Mouse (Mus musculus) intestine, embryonic 15.5 days (tissue): ENCODE results near the gene Mlh3. TPM values are rescaled to one million over a fixed set of nuclear protein-coding genes. Genes with fewer than 3 reads are reported as not detected.

Experiments
- ATAC-seq: fragments of 200-750 bp; cut with Nextera tagmentation; 2 replicates; pipeline ENCODE4 v1.8.0; 2017; ENCODE audit warnings: moderate TSS enrichment, moderate library complexity
- H3K27ac ChIP-seq: fragments of 300-500 bp; sonication (generic); 2 replicates; pipeline ENCODE4 v1.5.1; 2015; ENCODE audit warnings: mild to moderate bottlenecking, inconsistent platforms
- H3K27me3 ChIP-seq: fragments of 300-500 bp; sonication (generic); replicated peaks from 2 replicates; pipeline ENCODE4 v1.6.1; 2015; ENCODE audit warnings: inconsistent platforms
- H3K36me3 ChIP-seq: fragments of 300-500 bp; sonication (generic); 2 replicates; pipeline ENCODE4 v1.6.1; 2015; ENCODE audit warnings: inconsistent platforms
- H3K4me1 ChIP-seq: fragments of 300-500 bp; sonication (generic); replicated peaks from 2 replicates; pipeline ENCODE4 v1.6.1; 2015; ENCODE audit warnings: inconsistent platforms
- H3K4me2 ChIP-seq: fragments of 300-500 bp; sonication (generic); replicated peaks from 2 replicates; pipeline ENCODE4 v1.6.1; 2015; ENCODE audit warnings: mild to moderate bottlenecking, inconsistent platforms
- H3K4me3 ChIP-seq: fragments of 300-500 bp; sonication (generic); replicated peaks from 2 replicates; pipeline ENCODE4 v1.5.1; 2015; ENCODE audit warnings: inconsistent platforms
- H3K9ac ChIP-seq: fragments of 300-500 bp; sonication (generic); 2 replicates; pipeline ENCODE4 v1.6.1; 2015; ENCODE audit warnings: inconsistent platforms
- H3K9me3 ChIP-seq: fragments of 300-500 bp; sonication (generic); 2 replicates; pipeline ENCODE4 v1.6.1; 2016; ENCODE audit warnings: inconsistent platforms
- WGBS: fragments of 180-500 bp; shearing (Covaris S2); methylation state at CpG from one replicate; pipeline ENCODE4 v1.1.7; 2015; 5-methylcytosine and 5-hydroxymethylcytosine counted together
- polyA plus RNA-seq: library from polyadenylated mRNA; unstranded; fragments of >200 nt; fragmentation: Nextera tagmentation; extraction: Ambion mirVana; gene quantifications from 2 replicates; pipeline ENCODE4 v1.2.1, GENCODE M21; 2015

The Mlh3 gene
- polyA plus RNA-seq, 1 experiment from 2014 or later, result 6.9 TPM

DNA sequence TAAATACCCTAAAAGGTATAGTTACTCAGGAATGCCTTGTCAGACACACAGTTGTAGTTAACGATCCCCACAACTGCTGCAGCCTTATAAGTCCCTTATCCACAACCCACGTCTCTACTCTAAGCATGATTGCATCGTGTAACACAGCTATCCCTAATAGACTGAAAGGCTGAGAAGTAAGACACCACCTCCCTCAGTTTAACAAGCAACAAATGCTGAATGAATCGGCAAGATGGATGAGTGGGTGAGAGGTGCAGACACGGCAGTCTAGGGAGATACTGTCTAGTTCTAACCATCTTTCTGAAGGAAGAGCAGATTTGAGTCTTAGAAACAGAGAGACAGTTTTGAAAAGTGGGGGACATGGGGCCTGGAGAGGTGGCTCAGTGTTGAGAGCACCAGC, 7.2 kb downstream of the Mlh3 start:
- Histone ChIP-seq H3K9ac (no peak overlapping the region), H3K27ac (0 out of 2 replicates have a peak overlapping the region, but pooled peaks have one; percentile 13), H3K4me2 (no peak overlapping the region), H3K4me1 (0 out of 2 replicates have a peak, but pooled peaks cover 10% of the 10 kb centered on the region), H3K27me3 (no peaks in the 10 kb centered on the region), H3K36me3 (no peaks in the 10 kb centered on the region), H3K4me3 (no peak overlapping the region), H3K9me3 (no peaks in the 10 kb centered on the region)
- no peak for ATAC-seq
- WGBS, result 67% methylated on average over 5 of the region's 5 CpGs

DNA sequence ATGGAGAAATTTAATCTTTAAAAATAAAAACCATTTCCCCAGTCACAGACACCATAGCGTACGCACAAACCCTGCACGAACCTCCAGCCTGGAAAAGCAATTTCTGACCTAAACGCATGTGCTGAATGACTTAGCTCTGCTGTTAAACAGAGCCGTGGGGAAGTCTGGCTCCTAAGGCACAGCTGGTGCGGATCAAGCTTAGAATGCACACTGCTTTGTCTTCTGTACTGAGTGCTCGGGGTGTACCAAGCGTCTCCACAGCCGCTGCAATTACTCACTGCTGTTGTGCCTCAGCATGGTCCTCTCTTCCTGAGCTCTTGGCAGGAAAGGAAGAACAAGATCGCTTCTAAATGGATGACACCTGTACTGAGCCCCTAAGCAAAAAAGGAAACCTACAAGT, 7.9 kb downstream of the Mlh3 start:
- no peaks in the 10 kb centered on the region for H3K9me3 ChIP-seq
- H3K4me1 ChIP-seq, result 0 out of 2 replicates have a peak, but pooled peaks cover 10% of the 10 kb centered on the region
- H3K4me2 ChIP-seq, result no peak overlapping the region
- WGBS, result 37% methylated on average over 10 of the region's 10 CpGs
- H3K4me3 ChIP-seq, result no peak overlapping the region
- H3K9ac ChIP-seq, result no peak overlapping the region
- H3K27ac ChIP-seq, result no peak overlapping the region
- ATAC-seq, result peak; percentile 72
- no peaks in the 10 kb centered on the region for H3K36me3 ChIP-seq
- no peaks in the 10 kb centered on the region for H3K27me3 ChIP-seq

DNA sequence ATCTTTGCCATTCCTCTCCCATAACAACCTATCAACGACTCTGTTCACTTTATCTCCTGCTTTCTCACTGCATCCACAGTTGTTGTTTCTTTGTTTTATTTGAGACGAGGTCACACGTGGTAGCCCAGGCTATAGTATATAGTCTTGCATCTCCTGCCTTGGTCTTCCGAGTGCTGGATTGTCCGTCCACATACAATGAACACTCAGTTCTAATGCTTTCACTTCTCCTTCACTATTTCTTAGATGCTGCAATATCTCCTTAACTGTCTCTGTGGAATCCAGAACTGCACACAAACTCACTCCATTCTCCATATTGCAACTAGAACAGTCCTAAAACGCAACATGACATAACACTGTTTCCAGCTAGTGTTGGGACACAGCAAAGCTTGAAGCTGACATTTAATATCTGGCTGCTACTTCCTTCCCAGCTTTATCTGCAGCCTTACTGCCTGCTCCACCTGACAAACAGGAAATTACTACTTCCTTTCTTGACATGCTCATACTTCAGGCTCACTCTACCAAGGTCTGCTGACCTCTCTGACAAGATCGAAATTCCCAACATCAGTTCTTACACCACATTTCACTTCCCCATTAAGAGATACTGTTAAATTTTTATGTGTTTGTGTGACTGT, 13.3 kb downstream of the Mlh3 start:
- H3K27me3 ChIP-seq, result no peaks in the 10 kb centered on the region

DNA sequence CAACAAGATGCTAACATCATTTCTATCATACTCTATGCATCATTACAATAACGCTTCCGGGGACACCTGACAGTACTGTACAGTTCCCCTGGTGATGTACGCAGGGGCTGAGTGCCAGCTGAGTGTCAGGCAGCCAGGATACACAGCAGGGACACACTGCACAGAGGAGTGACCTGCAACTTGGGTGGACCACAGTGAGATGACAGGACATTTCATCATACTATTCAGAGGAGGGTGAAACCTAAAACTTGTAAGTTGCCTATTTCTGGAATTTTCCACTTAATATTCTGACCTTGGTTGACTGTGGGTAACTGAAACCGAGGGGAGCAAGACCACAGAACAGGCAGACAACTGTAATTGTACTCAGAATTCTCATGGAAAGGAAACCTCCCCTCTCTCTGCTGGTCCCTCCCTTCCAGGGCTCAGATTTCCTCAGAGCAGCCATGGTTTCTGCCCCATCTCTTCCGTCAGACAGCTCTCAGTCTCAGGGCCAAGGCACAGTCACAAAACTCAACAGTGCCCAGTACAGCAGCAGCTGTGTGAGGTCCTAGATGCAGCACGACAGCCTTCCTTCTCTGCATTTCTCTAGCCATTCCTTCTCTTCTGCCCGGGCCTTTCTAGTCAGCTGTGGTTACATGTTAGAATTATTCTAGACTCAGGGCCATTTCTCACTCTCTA, 14.2 kb downstream of the Mlh3 start:
- Histone ChIP-seq H3K27ac (no peak overlapping the region), H3K4me2 (no peak overlapping the region), H3K9me3 (no peaks in the 10 kb centered on the region), H3K9ac (no peak overlapping the region), H3K36me3 (peaks cover 3% of the 10 kb centered on the region; the same call in 1 of the 2 replicates), H3K27me3 (no peaks in the 10 kb centered on the region), H3K4me3 (no peak overlapping the region), H3K4me1 (no peaks in the 10 kb centered on the region)
- 61% methylated on average over 7 of the region's 7 CpGs for WGBS
- no peak for ATAC-seq

More for the DNA sequence above, 13.3 kb downstream of the Mlh3 start:
- H3K4me2 ChIP-seq, result no peak overlapping the region
- H3K9ac ChIP-seq, result no peak overlapping the region
- WGBS, result 73% methylated on average over 7 of the region's 7 CpGs
- no peak for ATAC-seq
- peak overlapping the region; percentile 34; the same call in 1 of the 2 replicates for H3K27ac ChIP-seq
- no peaks in the 10 kb centered on the region for H3K36me3 ChIP-seq
- no peaks in the 10 kb centered on the region for H3K4me1 ChIP-seq
- H3K9me3 ChIP-seq, result no peaks in the 10 kb centered on the region
- no peak overlapping the region for H3K4me3 ChIP-seq

DNA sequence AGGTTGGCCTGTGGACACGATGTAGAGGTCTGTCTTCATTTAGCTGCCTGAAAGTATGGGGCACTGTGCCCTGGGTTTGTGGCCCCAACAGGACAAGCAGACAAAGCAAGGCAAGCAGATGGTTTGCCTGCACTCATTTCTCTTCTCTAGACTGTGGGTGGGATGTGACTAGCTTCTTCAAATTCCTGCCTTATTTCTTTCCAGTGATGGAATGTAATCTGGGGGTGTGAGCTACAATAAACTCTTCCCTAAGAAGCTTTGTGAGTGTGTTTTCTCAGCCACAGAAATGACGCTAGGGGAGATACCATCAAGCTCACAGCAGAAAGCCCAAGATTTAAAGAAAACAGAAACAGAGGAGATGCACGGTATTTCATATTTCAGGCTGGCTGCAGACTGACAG, 18.3 kb downstream of the Mlh3 start:
- 70% methylated on average over 3 of the region's 3 CpGs for WGBS
- H3K9me3 ChIP-seq, result no peaks in the 10 kb centered on the region
- no peak overlapping the region for H3K4me3 ChIP-seq
- H3K9ac ChIP-seq, result no peak overlapping the region
- peaks cover 3% of the 10 kb centered on the region; the same call in 1 of the 2 replicates for H3K36me3 ChIP-seq
- H3K27ac ChIP-seq, result no peak overlapping the region
- no peaks in the 10 kb centered on the region for H3K27me3 ChIP-seq
- no peak for ATAC-seq
- H3K4me1 ChIP-seq, result no peaks in the 10 kb centered on the region
- H3K4me2 ChIP-seq, result no peak overlapping the region

DNA sequence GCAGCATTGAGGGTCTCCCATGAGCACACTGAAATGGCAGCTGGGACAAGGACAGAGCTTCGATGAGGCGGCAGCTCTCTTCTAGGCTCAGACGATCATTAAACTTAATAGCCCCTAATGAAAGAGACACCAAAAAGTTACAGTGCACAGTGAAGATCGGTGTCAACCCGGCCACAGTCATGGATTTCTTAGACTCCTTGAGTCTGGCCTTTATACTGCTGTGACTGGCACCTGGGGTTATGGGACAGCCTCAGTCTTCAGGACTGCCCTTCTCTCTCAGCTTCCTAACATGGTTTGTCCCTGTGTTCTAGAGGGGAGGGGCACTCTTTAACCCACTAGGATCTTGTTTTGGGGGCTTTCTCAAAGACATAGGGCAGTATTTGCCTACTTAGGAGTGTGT, 32.8 kb downstream of the Mlh3 start:
- no peak for ATAC-seq
- no peaks in the 10 kb centered on the region for H3K36me3 ChIP-seq
- H3K4me1 ChIP-seq, result no peaks in the 10 kb centered on the region
- H3K27ac ChIP-seq, result no peak overlapping the region
- no peak overlapping the region for H3K4me2 ChIP-seq
- no peak overlapping the region for H3K4me3 ChIP-seq
- H3K9ac ChIP-seq, result no peak overlapping the region
- no peaks in the 10 kb centered on the region for H3K27me3 ChIP-seq
- no peaks in the 10 kb centered on the region for H3K9me3 ChIP-seq
- WGBS, result 79% methylated on average over 5 of the region's 5 CpGs

DNA sequence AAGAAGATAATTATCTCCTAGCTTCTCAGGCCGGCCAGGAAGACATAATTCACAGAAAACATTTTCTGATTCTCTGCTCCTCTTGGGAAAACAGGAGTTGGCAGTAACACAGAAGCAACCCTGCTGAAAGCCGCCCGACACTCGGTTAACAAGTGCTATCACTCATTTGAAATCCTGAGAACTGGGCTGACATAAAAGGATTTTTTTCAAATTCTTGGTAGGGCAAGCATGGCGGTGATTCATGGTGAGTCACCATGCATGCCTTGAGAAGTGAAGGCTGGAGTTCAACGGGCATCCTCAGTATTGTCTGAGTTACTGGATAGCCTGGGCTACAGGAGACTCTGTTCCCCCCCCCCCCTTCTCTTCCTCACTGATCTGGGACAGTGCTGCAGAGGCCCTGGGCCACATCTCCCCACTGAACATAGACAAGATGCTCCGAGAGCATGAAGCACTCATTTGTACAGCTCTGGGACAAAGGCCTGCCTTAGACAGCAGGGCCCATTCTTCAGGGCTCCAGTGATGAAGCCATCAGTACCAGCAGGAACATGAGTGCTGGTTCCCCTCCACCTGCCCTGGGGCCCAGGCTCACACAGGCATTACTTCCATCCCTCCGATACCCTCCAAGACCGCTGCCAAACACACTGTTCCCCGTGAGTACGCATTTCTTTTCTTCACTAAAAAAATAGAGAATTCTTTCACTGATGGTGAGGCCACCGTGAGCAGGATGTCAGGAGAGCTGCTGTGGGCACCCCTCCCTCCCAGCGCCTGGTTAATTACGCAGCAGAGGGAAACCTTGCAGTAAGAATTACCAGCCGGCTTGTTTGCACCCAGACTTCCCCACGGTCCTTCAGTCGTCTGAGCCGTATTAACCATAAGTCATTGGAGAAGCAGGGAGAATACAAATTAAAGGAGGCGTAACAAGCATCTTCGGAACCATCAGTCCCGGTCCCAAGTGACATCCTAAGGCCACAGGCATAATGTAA, 36.7 kb downstream of the Mlh3 start:
- ATAC-seq, result no peak

DNA sequence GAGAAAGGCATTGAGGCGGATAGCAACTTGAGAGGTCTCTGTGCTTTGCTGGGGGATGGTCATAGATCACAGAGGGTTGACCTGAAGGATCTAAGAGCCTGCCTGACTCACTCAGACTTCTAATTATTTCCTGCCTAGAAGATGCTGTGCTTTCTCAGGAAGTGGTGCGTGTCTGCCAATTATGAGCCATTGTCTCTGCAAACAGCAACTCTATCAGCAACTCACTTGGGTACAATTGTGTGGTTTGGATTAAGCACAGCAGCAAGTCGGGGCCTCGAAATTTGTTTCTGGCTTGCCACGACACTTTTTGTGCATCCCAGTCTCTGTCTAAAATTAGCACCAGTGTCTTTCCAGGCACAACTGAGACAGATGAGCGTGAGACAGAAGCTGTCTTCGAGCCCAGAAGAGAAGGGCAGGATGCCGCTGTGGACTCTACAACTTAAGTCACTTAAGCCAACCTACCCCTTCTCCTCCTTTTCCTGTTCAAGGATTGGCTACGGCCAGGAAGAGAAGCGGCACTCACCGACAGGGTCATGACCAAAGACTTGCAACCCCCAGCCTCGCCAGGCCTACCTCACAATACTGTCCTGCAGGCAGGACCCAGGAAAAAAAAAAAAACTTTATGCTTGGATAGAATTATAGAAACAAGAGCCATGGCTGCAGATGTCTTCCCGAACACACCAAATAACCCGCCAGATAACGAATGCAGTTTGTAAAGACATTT, 42.4 kb downstream of the Mlh3 start:
- WGBS, result 71% methylated on average over 15 of the region's 15 CpGs
- H3K9me3 ChIP-seq, result no peaks in the 10 kb centered on the region
- H3K36me3 ChIP-seq, result peaks cover 14% of the 10 kb centered on the region
- H3K4me2 ChIP-seq, result no peak overlapping the region
- H3K27me3 ChIP-seq, result no peaks in the 10 kb centered on the region
- no peak for ATAC-seq
- no peak overlapping the region for H3K9ac ChIP-seq
- H3K4me3 ChIP-seq, result no peak overlapping the region
- no peaks in the 10 kb centered on the region for H3K4me1 ChIP-seq
- H3K27ac ChIP-seq, result no peak overlapping the region

More for the DNA sequence above, 36.7 kb downstream of the Mlh3 start:
- no peaks in the 10 kb centered on the region for H3K4me1 ChIP-seq
- H3K4me3 ChIP-seq, result no peak overlapping the region
- no peaks in the 10 kb centered on the region for H3K36me3 ChIP-seq
- H3K27ac ChIP-seq, result no peak overlapping the region
- H3K27me3 ChIP-seq, result no peaks in the 10 kb centered on the region
- WGBS, result 79% methylated on average over 21 of the region's 21 CpGs
- no peaks in the 10 kb centered on the region for H3K9me3 ChIP-seq
- H3K9ac ChIP-seq, result no peak overlapping the region
- no peak overlapping the region for H3K4me2 ChIP-seq

DNA sequence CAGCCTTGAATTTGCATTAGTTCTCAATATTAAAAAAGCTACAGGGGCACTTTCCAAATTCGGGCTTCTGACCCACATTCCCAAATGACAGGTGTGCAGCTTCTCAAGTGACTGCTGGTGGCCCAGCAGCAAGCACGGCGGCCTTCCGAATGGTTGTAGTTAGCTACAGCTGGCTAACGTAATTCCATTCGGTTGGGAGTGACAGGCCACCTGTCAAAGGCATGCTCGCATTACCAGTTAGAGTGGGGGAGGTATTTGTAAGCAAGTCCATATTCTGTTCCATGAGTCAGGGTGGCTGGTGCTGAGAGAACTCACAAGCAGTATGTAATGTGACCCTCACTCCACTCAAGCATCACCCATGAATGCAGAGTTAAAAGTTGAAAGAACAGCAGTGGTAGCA, 43.2 kb downstream of the Mlh3 start:
- no peak for ATAC-seq
- H3K4me1 ChIP-seq, result no peaks in the 10 kb centered on the region
- WGBS, result 49% methylated on average over 7 of the region's 7 CpGs
- H3K27ac ChIP-seq, result no peak overlapping the region
- H3K9ac ChIP-seq, result no peak overlapping the region
- peaks cover 19% of the 10 kb centered on the region for H3K36me3 ChIP-seq
- no peaks in the 10 kb centered on the region for H3K27me3 ChIP-seq
- no peaks in the 10 kb centered on the region for H3K9me3 ChIP-seq
- no peak overlapping the region for H3K4me3 ChIP-seq
- no peak overlapping the region for H3K4me2 ChIP-seq

DNA sequence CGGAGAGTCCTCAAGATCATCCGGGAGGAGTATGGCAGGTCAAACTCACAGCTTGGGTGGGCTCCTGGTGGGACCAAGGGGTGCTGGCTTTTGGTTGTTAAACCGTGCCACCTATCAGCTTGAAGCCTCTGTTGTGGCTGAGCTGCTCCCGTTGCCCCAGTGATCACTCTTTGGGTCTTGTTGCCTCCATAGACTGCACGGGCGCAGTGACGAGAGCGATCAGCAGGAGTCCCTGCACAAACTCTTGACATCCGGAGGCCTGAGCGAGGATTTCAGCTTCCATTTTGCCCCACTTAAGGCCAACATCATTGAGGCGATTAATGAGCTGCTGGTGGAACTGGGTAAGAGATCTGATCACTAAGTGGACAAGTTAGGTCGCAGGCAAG, 50.5 kb downstream of the Mlh3 start:
- H3K4me2 ChIP-seq, result peak overlapping the region; percentile 87
- H3K36me3 ChIP-seq, result peaks cover 15% of the 10 kb centered on the region
- H3K4me3 ChIP-seq, result peak overlapping the region; percentile 85
- ATAC-seq, result no peak
- 0 out of 2 replicates have a peak overlapping the region, but pooled peaks have one; percentile 51 for H3K27ac ChIP-seq
- no peaks in the 10 kb centered on the region for H3K9me3 ChIP-seq
- 3% methylated on average over 12 of the region's 12 CpGs for WGBS
- H3K9ac ChIP-seq, result peak overlapping the region; percentile 68
- no peaks in the 10 kb centered on the region for H3K27me3 ChIP-seq
- peaks cover 21% of the 10 kb centered on the region for H3K4me1 ChIP-seq

DNA sequence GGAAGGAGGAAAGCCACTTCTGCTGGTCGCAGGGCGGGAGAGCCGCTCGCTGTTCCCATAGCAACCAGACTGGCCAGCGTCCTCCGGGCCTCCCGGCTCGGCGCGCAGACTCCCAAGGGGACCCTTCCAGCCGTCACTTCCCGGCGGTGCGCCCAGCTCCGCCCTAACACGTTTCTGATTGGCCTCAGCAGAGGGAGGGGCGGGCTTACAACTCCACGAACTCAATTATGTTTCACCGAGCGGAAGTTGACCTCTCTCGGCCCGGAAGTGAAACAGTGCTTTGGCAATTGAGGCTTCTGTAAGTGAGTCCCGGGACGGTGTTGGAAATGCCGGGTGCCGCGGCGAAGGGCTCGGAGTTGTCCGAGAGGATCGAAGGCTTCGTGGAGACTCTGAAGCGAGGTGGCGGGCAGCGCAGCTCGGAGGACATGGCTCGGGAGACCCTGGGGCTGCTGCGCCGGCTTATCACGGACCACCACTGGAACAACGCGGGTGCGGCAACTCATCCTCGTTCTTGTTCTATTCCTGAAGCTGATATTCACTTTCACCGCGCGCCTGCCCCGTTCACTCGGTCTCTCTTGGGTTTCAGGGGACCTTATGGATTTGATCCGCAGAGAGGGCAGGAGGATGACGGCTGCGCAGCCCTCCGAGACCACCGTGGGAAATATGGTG, 51.0 kb downstream of the Mlh3 start, which contains the start of gene Eif2b2:
Gene Eif2b2 (plus strand): TSS at position 246 of the 669 bp plus-strand sequence.
- H3K27ac ChIP-seq, result peak within 1 kb of the TSS; percentile 51; the same call in 1 of the 2 replicates
- under 1% methylated on average over 54 of the region's 54 CpGs for WGBS
- peak within 1 kb of the TSS; percentile 85 for H3K4me3 ChIP-seq

More for the DNA sequence above, 51.0 kb downstream of the Mlh3 start, which contains the start of gene Eif2b2:
- peaks cover 12% of the 10 kb centered on the region for H3K36me3 ChIP-seq
- H3K27me3 ChIP-seq, result no peaks in the 10 kb centered on the region
- no peaks in the 10 kb centered on the region for H3K9me3 ChIP-seq
- peak within 1 kb of the TSS; percentile 87 for H3K4me2 ChIP-seq
- H3K9ac ChIP-seq, result peak within 1 kb of the TSS; percentile 68
- H3K4me1 ChIP-seq, result peaks cover 21% of the 10 kb centered on the region
- ATAC-seq, result peak; percentile 100
